Mouse (Mus musculus): Measurements from ENCODE around the gene Zdhhc16. TPM values are rescaled to one million over a fixed set of nuclear protein-coding genes. Genes with fewer than 3 reads are reported as not detected.

Gene Zdhhc16
- total RNA-seq, 1 experiment = 62.7 TPM

DNA sequence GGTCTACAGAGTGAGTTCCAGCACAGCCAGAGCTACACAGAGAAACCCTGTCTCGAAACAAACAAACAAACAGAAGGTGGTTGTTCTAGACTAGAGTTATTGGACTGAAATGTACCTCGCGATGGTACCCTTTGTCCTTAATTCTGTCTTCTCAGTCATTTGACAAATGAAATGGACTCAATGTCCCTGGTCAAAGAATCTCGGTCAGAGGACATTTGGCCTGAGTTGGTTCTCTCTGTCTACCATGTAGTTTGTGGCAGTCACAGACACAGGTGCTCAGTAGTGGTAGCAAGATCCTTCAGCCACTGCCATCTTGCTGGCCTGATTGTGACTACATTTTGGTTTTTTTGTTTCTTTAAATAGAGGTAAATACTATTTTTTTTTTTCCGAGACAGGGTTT is 52.7 kb downstream of the Zdhhc16 start:
- in situ Hi-C loops (cut with MboI; ENCODE audit: low sequenced_read_pairs in 2 of 2, unreplicated experiment in 2 of 2) = no loop called here
- Histone ChIP-seq H3K4me1 (ENCODE audit: control insufficient read depth in 2 of 2, insufficient read depth in 2 of 2, low read length in 2 of 2, poor library complexity in 1 of 2) (peaks cover 9 to 13% of the 10 kb centered on the region in 2 experiments; a peak in 3 of 4 replicates), H3K9me3 (ENCODE audit: control insufficient read depth, insufficient read depth, low read depth, low read length) (no peaks in the 10 kb centered on the region), H3K27ac (ENCODE audit: insufficient read depth, low read depth, low read length, poor library complexity, severe bottlenecking) (no peak overlapping the region), H3K4me3 (ENCODE audit: insufficient read depth in 1 of 2, low read depth in 1 of 2, low read length in 2 of 2, poor library complexity in 1 of 2, severe bottlenecking in 1 of 2) (no peak overlapping the region), H3K9ac (ENCODE audit: insufficient read depth, low read depth, low read length, poor library complexity, severe bottlenecking) (no peak overlapping the region), H3K36me3 (ENCODE audit: control insufficient read depth, insufficient read depth, low read length, poor library complexity, severe bottlenecking) (no peaks in the 10 kb centered on the region; the same call in 1 of the 2 replicates)
- no peak for TF ChIP-seq MAFK (IDR thresholded peaks at IDR 0.05; ENCODE audit: insufficient read depth, low read depth, low read length)
- TF ChIP-seq ZC3H11A (IDR thresholded peaks at IDR 0.05; ENCODE audit: borderline replicate concordance, low read depth, low read length) = no peak
- DNase-seq (ENCODE audit: low read depth, low spot score) = no peak

DNA sequence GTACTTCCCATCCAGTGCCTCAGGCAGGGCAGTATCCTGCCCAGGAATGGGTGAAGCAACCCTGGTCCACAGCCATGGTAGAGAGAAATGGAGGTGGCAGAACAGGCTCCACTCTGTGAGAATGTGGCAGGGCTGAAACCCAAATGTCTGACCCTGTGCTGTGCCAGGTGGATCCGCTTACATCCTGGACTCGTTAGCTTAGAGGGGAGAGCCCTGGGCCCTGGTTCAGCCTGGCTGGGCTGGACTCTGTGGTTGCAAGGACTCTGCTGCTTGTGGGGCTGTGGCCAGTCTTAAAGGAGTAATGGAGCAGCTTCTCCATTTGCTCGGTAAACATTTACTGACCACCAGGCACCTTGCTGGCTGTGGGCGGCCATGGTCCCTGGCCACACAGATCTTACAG is 53.9 kb downstream of the Zdhhc16 start:
- no peaks in the 10 kb centered on the region; the same call in 1 of the 2 replicates for H3K36me3 ChIP-seq (ENCODE audit: control insufficient read depth, insufficient read depth, low read length, poor library complexity, severe bottlenecking)
- in situ Hi-C loops (cut with MboI; ENCODE audit: low sequenced_read_pairs in 2 of 2, unreplicated experiment in 2 of 2) = no loop called here
- TF ChIP-seq MAFK (IDR thresholded peaks at IDR 0.05; ENCODE audit: insufficient read depth, low read depth, low read length) (no peak), HCFC1 (IDR thresholded peaks at IDR 0.05; ENCODE audit: borderline replicate concordance, insufficient read depth, low read length) (no peak)

DNA sequence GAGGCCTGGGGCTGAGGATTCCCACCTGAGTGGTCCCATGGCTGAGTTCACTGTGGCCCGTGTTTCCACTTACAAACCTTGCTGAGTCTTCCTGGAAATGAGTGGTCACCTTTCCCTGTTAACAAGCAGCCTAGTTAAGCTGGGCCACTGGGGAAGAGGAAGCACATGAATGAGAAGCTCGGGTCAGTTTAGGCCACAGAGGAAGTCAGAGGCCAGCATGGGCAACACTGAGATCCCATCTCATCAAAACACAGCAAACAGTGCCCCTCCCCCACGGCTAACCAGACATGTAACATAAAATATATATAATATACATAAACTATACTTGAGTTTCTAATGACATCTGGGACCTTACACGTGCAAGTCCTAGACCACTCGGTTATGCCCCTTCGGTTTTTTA is 56.5 kb downstream of the Zdhhc16 start:
- Histone ChIP-seq H3K36me3 (ENCODE audit: control insufficient read depth, insufficient read depth, low read length, poor library complexity, severe bottlenecking) (no peaks in the 10 kb centered on the region; the same call in 1 of the 2 replicates), H3K9me3 (ENCODE audit: control insufficient read depth, insufficient read depth, low read depth, low read length) (no peaks in the 10 kb centered on the region), H3K9ac (ENCODE audit: insufficient read depth, low read depth, low read length, poor library complexity, severe bottlenecking) (no peak overlapping the region), H3K27ac (ENCODE audit: insufficient read depth, low read depth, low read length, poor library complexity, severe bottlenecking) (no peak overlapping the region), H3K4me3 (ENCODE audit: insufficient read depth in 1 of 2, low read depth in 1 of 2, low read length in 2 of 2, poor library complexity in 1 of 2, severe bottlenecking in 1 of 2) (no peak overlapping the region), H3K4me1 (ENCODE audit: control insufficient read depth in 2 of 2, insufficient read depth in 2 of 2, low read length in 2 of 2, poor library complexity in 1 of 2) (peaks cover 7 to 23% of the 10 kb centered on the region in 2 experiments)
- TF ChIP-seq MAFK (IDR thresholded peaks at IDR 0.05; ENCODE audit: insufficient read depth, low read depth, low read length) (no peak), HCFC1 (IDR thresholded peaks at IDR 0.05; ENCODE audit: borderline replicate concordance, insufficient read depth, low read length) (no peak)
- in situ Hi-C loops (cut with MboI; ENCODE audit: low sequenced_read_pairs in 2 of 2, unreplicated experiment in 2 of 2) = no loop called here
- DNase-seq (ENCODE audit: low read depth, low spot score) = no peak

More for the DNA sequence above, 53.9 kb downstream of the Zdhhc16 start:
- H3K9me3 ChIP-seq (ENCODE audit: control insufficient read depth, insufficient read depth, low read depth, low read length) = no peaks in the 10 kb centered on the region
- no peak overlapping the region for H3K9ac ChIP-seq (ENCODE audit: insufficient read depth, low read depth, low read length, poor library complexity, severe bottlenecking)
- H3K27ac ChIP-seq (ENCODE audit: insufficient read depth, low read depth, low read length, poor library complexity, severe bottlenecking) = no peak overlapping the region
- H3K4me3 ChIP-seq (ENCODE audit: insufficient read depth in 1 of 2, low read depth in 1 of 2, low read length in 2 of 2, poor library complexity in 1 of 2, severe bottlenecking in 1 of 2) = no peak overlapping the region
- DNase-seq (ENCODE audit: low read depth, low spot score) = no peak
- H3K4me1 ChIP-seq (ENCODE audit: control insufficient read depth in 2 of 2, insufficient read depth in 2 of 2, low read length in 2 of 2, poor library complexity in 1 of 2) = peaks cover 10 to 21% of the 10 kb centered on the region in 2 experiments; a peak in 3 of 4 replicates

- TF ChIP-seq ZC3H11A (IDR thresholded peaks at IDR 0.05; ENCODE audit: borderline replicate concordance, low read depth, low read length) = no peak
- TF ChIP-seq CHD2 (IDR thresholded peaks at IDR 0.05; ENCODE audit: low read depth, low read length) = no peak
- TF ChIP-seq ZNF384 (IDR thresholded peaks at IDR 0.05; ENCODE audit: low read depth, low read length) = no peak
- no peak for TF ChIP-seq MAFK (IDR thresholded peaks at IDR 0.05; ENCODE audit: insufficient read depth, low read depth, low read length)
- Histone ChIP-seq H3K9me3 (ENCODE audit: control insufficient read depth, insufficient read depth, low read depth, low read length) (no peaks in the 10 kb centered on the region), H3K4me1 (ENCODE audit: control insufficient read depth in 2 of 2, insufficient read depth in 2 of 2, low read length in 2 of 2, poor library complexity in 1 of 2) (peaks cover 11 to 36% of the 10 kb centered on the region in 2 experiments), H3K9ac (ENCODE audit: insufficient read depth, low read depth, low read length, poor library complexity, severe bottlenecking) (no peak overlapping the region), H3K27ac (ENCODE audit: insufficient read depth, low read depth, low read length, poor library complexity, severe bottlenecking) (peak overlapping the region; percentile 50; the same call in 1 of the 2 replicates), H3K36me3 (ENCODE audit: control insufficient read depth, insufficient read depth, low read length, poor library complexity, severe bottlenecking) (no peaks in the 10 kb centered on the region; the same call in 1 of the 2 replicates), H3K4me3 (ENCODE audit: insufficient read depth in 1 of 2, low read depth in 1 of 2, low read length in 2 of 2, poor library complexity in 1 of 2, severe bottlenecking in 1 of 2) (no peak overlapping the region)
- in situ Hi-C loops (cut with MboI; ENCODE audit: low sequenced_read_pairs in 2 of 2, unreplicated experiment in 2 of 2) = no loop called here
- DNase-seq (ENCODE audit: low read depth, low spot score) = no peak
Measured at GRCm38 (mm10) chr19:41991926-41992477, 58.7 kb downstream of the Zdhhc16 start.

DNA sequence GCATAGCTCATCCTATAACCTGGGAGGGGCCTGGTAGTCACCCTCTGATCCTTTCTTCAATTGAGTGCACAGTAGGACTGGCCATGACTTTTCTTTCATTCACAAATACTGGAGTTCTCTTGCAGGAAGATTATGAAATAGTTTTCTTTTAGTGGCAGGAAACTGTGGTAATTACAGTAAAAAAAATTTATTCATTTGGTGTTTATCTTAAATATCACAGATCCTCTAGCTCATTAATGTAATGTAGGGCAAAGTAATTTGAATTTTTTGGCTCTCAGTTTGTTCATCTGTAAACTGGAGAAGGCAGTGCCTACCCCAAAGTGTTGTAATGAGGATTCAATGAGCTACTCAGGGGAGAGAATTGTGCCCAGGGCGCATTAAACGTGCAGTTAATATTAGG is 59.7 kb downstream of the Zdhhc16 start:
- no peak overlapping the region for H3K27ac ChIP-seq (ENCODE audit: insufficient read depth, low read depth, low read length, poor library complexity, severe bottlenecking)
- peaks cover 16 to 39% of the 10 kb centered on the region in 2 experiments for H3K4me1 ChIP-seq (ENCODE audit: control insufficient read depth in 2 of 2, insufficient read depth in 2 of 2, low read length in 2 of 2, poor library complexity in 1 of 2)
- no peak overlapping the region for H3K4me3 ChIP-seq (ENCODE audit: insufficient read depth in 1 of 2, low read depth in 1 of 2, low read length in 2 of 2, poor library complexity in 1 of 2, severe bottlenecking in 1 of 2)
- H3K9ac ChIP-seq (ENCODE audit: insufficient read depth, low read depth, low read length, poor library complexity, severe bottlenecking) = no peak overlapping the region
- no peak for DNase-seq (ENCODE audit: low read depth, low spot score)
- no peaks in the 10 kb centered on the region for H3K36me3 ChIP-seq (ENCODE audit: control insufficient read depth, insufficient read depth, low read length, poor library complexity, severe bottlenecking)
- in situ Hi-C loops (cut with MboI; ENCODE audit: low sequenced_read_pairs in 2 of 2, unreplicated experiment in 2 of 2) = no loop called here
- TF ChIP-seq HCFC1 (IDR thresholded peaks at IDR 0.05; ENCODE audit: borderline replicate concordance, insufficient read depth, low read length) (no peak), ZNF384 (IDR thresholded peaks at IDR 0.05; ENCODE audit: low read depth, low read length) (no peak), ZC3H11A (IDR thresholded peaks at IDR 0.05; ENCODE audit: borderline replicate concordance, low read depth, low read length) (no peak), MAFK (IDR thresholded peaks at IDR 0.05; ENCODE audit: insufficient read depth, low read depth, low read length) (no peak), CHD2 (IDR thresholded peaks at IDR 0.05; ENCODE audit: low read depth, low read length) (no peak)
- H3K9me3 ChIP-seq (ENCODE audit: control insufficient read depth, insufficient read depth, low read depth, low read length) = no peaks in the 10 kb centered on the region

Data from ES-E14 (cell line).